Mouse (Mus musculus) midbrain, embryonic 13.5 days (tissue): ENCODE results near the gene Fbxl16. TPM values are rescaled to one million over a fixed set of nuclear protein-coding genes. Genes with fewer than 3 reads are reported as not detected.

Experiments
- microRNA-seq: library from miRNA; unstranded; fragments of <30 nt; microRNA quantifications from one replicate; pipeline ENCODE4, GENCODE M21; 2016
- polyA plus RNA-seq: library from polyadenylated mRNA; unstranded; fragments of >200 nt; fragmentation: Nextera tagmentation; extraction: Ambion mirVana; gene quantifications from 2 replicates; pipeline ENCODE4 v1.2.1, GENCODE M21; 2015

The Fbxl16 gene
- polyA plus RNA-seq, 1 experiment from 2014 or later, result 35.2 TPM

Small RNAs within 50 kb of the gene (microRNA-seq; reads per million reads assigned to microRNA genes)
- gene Mir3082 (not detected), gene Mir6966 (not detected)

Other genes with a start within 250 kb of the Fbxl16 start
- gene Sox8, start 238.4 kb upstream of the Fbxl16 start, polyA plus RNA-seq, result 5.2 and 7.9 TPM in 2 replicates
- gene Lmf1, start 230.0 kb upstream of the Fbxl16 start, polyA plus RNA-seq, result 20.6 and 22.9 TPM in 2 replicates
- gene Gng13, start 91.9 kb upstream of the Fbxl16 start, polyA plus RNA-seq, result 0.73 and 0.78 TPM in 2 replicates
- 12.8 and 14.1 TPM in 2 replicates for gene Chtf18, start 81.7 kb upstream of the Fbxl16 start, polyA plus RNA-seq
- gene Rpusd1, start 81.4 kb upstream of the Fbxl16 start, polyA plus RNA-seq, result 23.2 and 24.1 TPM in 2 replicates
- not detected in 2 replicates for gene Mslnl, start 73.0 kb upstream of the Fbxl16 start, polyA plus RNA-seq
- gene Msln, start 54.7 kb upstream of the Fbxl16 start, polyA plus RNA-seq, result not detected in 2 replicates
- 28.0 and 29.6 TPM in 2 replicates for gene Narfl, start 35.3 kb upstream of the Fbxl16 start, polyA plus RNA-seq
- 137 and 157 TPM in 2 replicates for gene Haghl, start 23.4 kb upstream of the Fbxl16 start, polyA plus RNA-seq
- gene Ccdc78, start 22.5 kb upstream of the Fbxl16 start, polyA plus RNA-seq, result 0.31 and 0.42 TPM in 2 replicates
- 89.8 and 93.0 TPM in 2 replicates for gene Fam173a, start 16.2 kb upstream of the Fbxl16 start, polyA plus RNA-seq
- gene AC134908.4, start 13.4 kb upstream of the Fbxl16 start, polyA plus RNA-seq, result not detected in 2 replicates
- 32.1 and 36.6 TPM in 2 replicates for gene Metrn, start 11.9 kb upstream of the Fbxl16 start, polyA plus RNA-seq
- 31.1 and 31.2 TPM in 2 replicates for gene Wdr24, start 14.5 kb downstream of the Fbxl16 start, polyA plus RNA-seq
- 72.8 and 74.6 TPM in 2 replicates for gene Jmjd8, start 19.8 kb downstream of the Fbxl16 start, polyA plus RNA-seq
- 314 and 316 TPM in 2 replicates for gene Stub1, start 24.3 kb downstream of the Fbxl16 start, polyA plus RNA-seq
- gene Rhbdl1, start 28.2 kb downstream of the Fbxl16 start, polyA plus RNA-seq, result 17.3 and 18.1 TPM in 2 replicates
- gene Gm20683, start 32.7 kb downstream of the Fbxl16 start, polyA plus RNA-seq, result 7.5 and 8.0 TPM in 2 replicates
- gene Rhot2, start 35.8 kb downstream of the Fbxl16 start, polyA plus RNA-seq, result 15.6 and 16.4 TPM in 2 replicates
- gene Wdr90, start 52.4 kb downstream of the Fbxl16 start, polyA plus RNA-seq, result 20.1 and 22.4 TPM in 2 replicates
- 8.0 and 10.4 TPM in 2 replicates for gene Mcrip2, start 59.7 kb downstream of the Fbxl16 start, polyA plus RNA-seq
- 69.7 and 75.4 TPM in 2 replicates for gene Mettl26, start 66.0 kb downstream of the Fbxl16 start, polyA plus RNA-seq
- gene Wfikkn1, start 71.8 kb downstream of the Fbxl16 start, polyA plus RNA-seq, result 0.61 and 0.70 TPM in 2 replicates
- 44.3 and 47.1 TPM in 2 replicates for gene Rab40c, start 110.6 kb downstream of the Fbxl16 start, polyA plus RNA-seq
- gene Pigq, start 135.9 kb downstream of the Fbxl16 start, polyA plus RNA-seq, result 56.9 and 58.0 TPM in 2 replicates
- 0.12 TPM in 1 of 2 replicates, not detected in the other for gene Nhlrc4, start 135.9 kb downstream of the Fbxl16 start, polyA plus RNA-seq
- 0.48 and 0.62 TPM in 2 replicates for gene A930017K11Rik, start 143.5 kb downstream of the Fbxl16 start, polyA plus RNA-seq
- gene Capn15, start 176.7 kb downstream of the Fbxl16 start, polyA plus RNA-seq, result 19.1 and 21.1 TPM in 2 replicates